In genomic region chr4:140641414-140641918, GRCm38 (mm10) we compare ENCODE assay signal across 12 mouse cellular contexts. TPM values are rescaled to one million over a fixed set of nuclear protein-coding genes. Genes with fewer than 3 reads are reported as not detected.
DNase-seq lines count a peak whose midpoint lies in the region; ATAC-seq and TF ChIP-seq lines count a peak whose summit lies in the region.
"Had no signal": no experiment of that assay in that cellular context is flagged by ENCODE, and none has a peak within 500 bp of the region (broad histone marks: within the 10 kb centered on the region; RNA-seq: fewer than 3 reads in every experiment).

No protein-coding gene starts in this region.

- H3K36me3 ChIP-seq in kidney, postnatal 0 days (ENCODE audit: insufficient read depth, low read length) = no peaks in the 10 kb centered on the region
- H3K36me3 ChIP-seq in hindbrain, postnatal 0 days (ENCODE audit: insufficient read depth, low read length) = no peaks in the 10 kb centered on the region
- H3K36me3 ChIP-seq: limb, embryonic 15.5 days had no signal

- in situ Hi-C loops in Patski (cut with MboI; ENCODE audit: low pct_unique_long_range_greater_than_20kb) = loop anchor here (25.0 kb wide), 2 partner anchors 1054 to 1504 kb away; partner anchors contain the start of gene Minos1

- H3K9me3 ChIP-seq in kidney, postnatal 0 days (replicated peaks; ENCODE audit: low read length) = no peaks in the 10 kb centered on the region
- H3K9me3 ChIP-seq in hindbrain, postnatal 0 days (ENCODE audit: low read length) = no peaks in the 10 kb centered on the region
- H3K9me3 ChIP-seq: limb, embryonic 15.5 days had no signal

- no peaks in the 10 kb centered on the region for H3K27me3 ChIP-seq in kidney, postnatal 0 days (ENCODE audit: insufficient read depth, low read length)
- no peaks in the 10 kb centered on the region for H3K27me3 ChIP-seq in Patski
- H3K27me3 ChIP-seq in cerebellum, adult 2 months (ENCODE audit: control insufficient read depth, insufficient read depth, low read length) = no peaks in the 10 kb centered on the region
- H3K27me3 ChIP-seq in hindbrain, postnatal 0 days (ENCODE audit: insufficient read depth, low read length) = no peaks in the 10 kb centered on the region
- H3K27me3 ChIP-seq: limb, embryonic 15.5 days had no signal

- no peak overlapping the region for H3K9ac ChIP-seq in kidney, postnatal 0 days (ENCODE audit: low read depth, low read length)
- H3K9ac ChIP-seq in hindbrain, postnatal 0 days (replicated peaks; ENCODE audit: low read length) = no peak overlapping the region
- H3K9ac ChIP-seq: limb, embryonic 15.5 days had no signal

- no peak overlapping the region for H3K4me2 ChIP-seq in kidney, postnatal 0 days (ENCODE audit: low read length)
- no peak overlapping the region for H3K4me2 ChIP-seq in hindbrain, postnatal 0 days (ENCODE audit: low read depth, low read length)
- H3K4me2 ChIP-seq: limb, embryonic 15.5 days had no signal

- no peak overlapping the region for H3K27ac ChIP-seq in kidney, postnatal 0 days
- H3K27ac ChIP-seq in cerebellum, adult 2 months (ENCODE audit: insufficient read depth, low read length) = peak overlapping the region; percentile 65
- H3K27ac ChIP-seq in hindbrain, postnatal 0 days = peak overlapping the region; percentile 56; the same call in 1 of the 2 replicates
- H3K27ac ChIP-seq: limb, embryonic 15.5 days had no signal

- 31% methylated on average over 5 of the region's 5 CpGs for WGBS in kidney, postnatal 0 days
- 11% methylated on average over 5 of the region's 5 CpGs for WGBS in cerebellum, adult 2 months
- 32% methylated on average over 5 of the region's 5 CpGs for WGBS in hindbrain, postnatal 0 days

- DNase-seq in kidney, postnatal 0 days (ENCODE audit: low spot score) = no peak
- no peak for DNase-seq in kidney, postnatal 36 days
- peak; percentile 79 for DNase-seq in Patski (ENCODE audit: low read depth, low spot score)
- peak; percentile 83 to 92 for DNase-seq in cerebellum, adult 2 months
- DNase-seq in hindbrain, postnatal 0 days (ENCODE audit: low spot score) = peak; percentile 68
- DNase-seq in gastrocnemius, adult 8-10 months (ENCODE audit: low spot score in 2 of 2) = no peak
- no peak for DNase-seq in lung, postnatal 36 days
- DNase-seq: heart, adult 11 months had no signal

- CTCF ChIA-PET in Patski (lab: Charles Lee) = no interaction called here

- peaks cover 22% of the 10 kb centered on the region for H3K4me1 ChIP-seq in kidney, postnatal 0 days (replicated peaks; ENCODE audit: insufficient read depth, low read length)
- peaks cover 80% of the 10 kb centered on the region for H3K4me1 ChIP-seq in cerebellum, adult 2 months (ENCODE audit: control insufficient read depth, insufficient read depth, low read length)
- H3K4me1 ChIP-seq in hindbrain, postnatal 0 days (ENCODE audit: insufficient read depth, low read length) = peaks cover 17% of the 10 kb centered on the region

- no peak overlapping the region for H3K4me3 ChIP-seq in kidney, postnatal 0 days (replicated peaks; ENCODE audit: low read depth, low read length)
- no peak overlapping the region for H3K4me3 ChIP-seq in cerebellum, adult 2 months (replicated peaks; ENCODE audit: insufficient read depth, low read depth, low read length)
- H3K4me3 ChIP-seq in hindbrain, postnatal 0 days (ENCODE audit: low read length) = no peak overlapping the region
- H3K4me3 ChIP-seq: erythroblast, embryonic 14.5 days; limb, embryonic 15.5 days; myocyte had no signal

- peak; percentile 27; the same call in 1 of the 2 replicates for ATAC-seq in kidney, postnatal 0 days (replicated peaks; ENCODE audit: low FRiP score, low read depth)
- peak; percentile 45 for ATAC-seq in Patski
- peak; percentile 53; the same call in 1 of the 2 replicates for ATAC-seq in hindbrain, postnatal 0 days
- ATAC-seq: lung, postnatal 0 days had no signal

- POLR2A ChIA-PET in Patski (lab: Charles Lee) = interaction anchor here (0.6 to 0.7 kb wide), 3 partner anchors 11 to 51 kb away, joined by 3 to 4 read pairs (median 3); no protein-coding TSS in a partner anchor

- no peak for TF ChIP-seq CTCF in kidney, postnatal 0 days (IDR thresholded peaks at IDR 0.05; ENCODE audit: low read depth)
- TF ChIP-seq CTCF in Patski (IDR thresholded peaks at IDR 0.05) = no peak
- no peak for TF ChIP-seq CTCF in cerebellum, adult 2 months (IDR thresholded peaks at IDR 0.05; ENCODE audit: borderline replicate concordance, insufficient read depth, low read depth, low read length)
- TF ChIP-seq CTCF in hindbrain, postnatal 0 days (IDR thresholded peaks at IDR 0.05; ENCODE audit: low read depth) = no peak

- no peak for TF ChIP-seq POLR2A in cerebellum, adult 2 months (IDR thresholded peaks at IDR 0.05; ENCODE audit: borderline replicate concordance, insufficient read depth, low read length)

RNA-seq across cellular contexts. Expression of gene Arhgef10l, which starts 24.3 kb away (rescaled TPM):
- polyA plus RNA-seq in kidney, postnatal 0 days (2015; fragmentation: Nextera tagmentation; extraction: Ambion mirVana) = 21.2 and 22.2 TPM in 2 replicates
- 34.1 TPM for polyA plus RNA-seq in Patski (2021)
- polyA plus RNA-seq in cerebellum, adult 2 months (2012; rRNA removed) = 52.7 and 55.5 TPM in 2 replicates
- 79.2 and 79.4 TPM in 2 replicates for total RNA-seq in hindbrain, postnatal 0 days (2014; rRNA removed)
- polyA plus RNA-seq in hindbrain, postnatal 0 days (2015; fragmentation: Nextera tagmentation; extraction: Ambion mirVana) = 22.5 and 22.6 TPM in 2 replicates
- total RNA-seq in gastrocnemius, adult 8-10 months (2022) = 10 to 100 TPM; 50.0 to 66.3 (median 54.8) TPM

RNA-seq across cellular contexts. Expression of gene Rcc2, which starts 58.9 kb away (rescaled TPM):
- 25.6 and 35.6 TPM in 2 replicates for polyA plus RNA-seq in kidney, postnatal 0 days (2015; fragmentation: Nextera tagmentation; extraction: Ambion mirVana)
- polyA plus RNA-seq in Patski (2021) = 84.8 TPM
- polyA plus RNA-seq in cerebellum, adult 2 months (2012; rRNA removed) = 40.0 and 40.6 TPM in 2 replicates
- total RNA-seq in hindbrain, postnatal 0 days (2014; rRNA removed) = 58.3 and 60.3 TPM in 2 replicates
- polyA plus RNA-seq in hindbrain, postnatal 0 days (2015; fragmentation: Nextera tagmentation; extraction: Ambion mirVana) = 15.8 and 16.2 TPM in 2 replicates
- 1 to 10 TPM; 6.0 to 7.8 (median 6.4) TPM for total RNA-seq in gastrocnemius, adult 8-10 months (2022)

Comparison
In these comparisons a context has a peak if more than half of its experiments do, and no peak if none do; other contexts are left out.
1. DNase-seq: peak in Patski (single experiment), cerebellum, adult 2 months (2 of 2) and hindbrain, postnatal 0 days (single experiment); none in kidney, postnatal 0 days (single experiment), kidney, postnatal 36 days (0 of 2), gastrocnemius, adult 8-10 months (0 of 2) and lung, postnatal 36 days (single experiment).
2. Peak in every context shown above with its lines, with median percentiles within 50 percentile points of each other: ATAC-seq.